Mouse (Mus musculus) naive thymus-derived CD4-positive, alpha-beta T cell, adult 2 months (primary cell): Measurements from ENCODE around the gene Phlda2.

ENCODE experiments used
- DNase-seq: peaks from one replicate; pipeline ENCODE4 v3.0.0-alpha.2; 2011; ENCODE audit warnings: low read depth

The Phlda2 gene

GRCm38 (mm10) chr7:143461920-143462319, 41.0 kb downstream of the Phlda2 start:
- peak; percentile 30 for DNase-seq

GRCm38 (mm10) chr7:143461294-143461870, 41.6 kb downstream of the Phlda2 start:
- peak; percentile 46 for DNase-seq

- peak; percentile 90 for DNase-seq
Observed at GRCm38 (mm10) chr7:143460874-143461273, 42.1 kb downstream of the Phlda2 start, which contains the start of gene Cdkn1c. Cdkn1c (minus strand) TSS chr7:143461050.

GRCm38 (mm10) chr7:143460217-143460834, 42.6 kb downstream of the Phlda2 start:
- DNase-seq: no peak

- peak; percentile 23 for DNase-seq
Observed at GRCm38 (mm10) chr7:143459332-143460211, 43.4 kb downstream of the Phlda2 start.

- no peak for DNase-seq
Observed at GRCm38 (mm10) chr7:143458963-143459331, 44.0 kb downstream of the Phlda2 start.
